8 mouse cellular contexts compared by ENCODE assay signal in the genomic region with DNA sequence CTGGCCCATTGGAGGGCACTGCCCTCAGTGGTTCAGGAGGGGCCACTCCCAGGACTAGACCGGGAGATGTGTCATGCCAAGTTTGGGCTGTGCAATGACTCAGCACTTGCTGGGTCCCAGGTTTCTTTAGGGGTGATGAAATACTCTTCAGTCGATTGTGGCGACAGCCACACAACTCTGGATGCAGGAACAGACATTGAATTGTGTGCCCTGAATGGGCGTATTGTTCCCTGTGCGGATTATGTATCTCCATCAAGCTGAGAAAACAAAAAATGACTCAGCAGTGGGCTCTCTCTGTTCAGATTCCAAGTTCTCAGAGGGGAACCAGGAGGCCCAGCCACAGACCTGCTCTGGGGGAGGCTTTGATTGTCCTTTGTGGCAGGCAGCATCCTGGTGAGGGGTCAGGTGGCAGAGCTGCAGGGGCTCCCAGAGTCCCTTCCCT. TPM values are rescaled to one million over a fixed set of nuclear protein-coding genes. Genes with fewer than 3 reads are reported as not detected.
DNase-seq lines count a peak whose midpoint lies in the region; ATAC-seq and TF ChIP-seq lines count a peak whose summit lies in the region.

No protein-coding gene starts in this region.

- TF ChIP-seq CTCF in E14TG2a.4 (conservative IDR thresholded peaks at IDR 0.05; ENCODE audit: low read length): no peak

- peaks cover 38% of the 10 kb centered on the region for H3K36me3 ChIP-seq in E14TG2a.4 (ENCODE audit: insufficient read depth, low read length)
- H3K36me3 ChIP-seq in embryonic facial prominence, embryonic 10.5 days (replicated peaks): peaks cover 32% of the 10 kb centered on the region
- H3K36me3 ChIP-seq in liver, embryonic 16.5 days (ENCODE audit: control insufficient read depth, insufficient read depth): peaks cover 4% of the 10 kb centered on the region; the same call in 1 of the 2 replicates

- WGBS in embryonic facial prominence, embryonic 10.5 days: 39% methylated on average over 5 of the region's 5 CpGs
- 61% methylated on average over 5 of the region's 5 CpGs for WGBS in liver, embryonic 16.5 days (ENCODE audit: insufficient replicate concordance)

- peak; percentile 30 for DNase-seq in embryo, embryonic 11 days
- DNase-seq in embryo, embryonic 10 days (ENCODE audit: low spot score): no peak
- DNase-seq in embryonic facial prominence, embryonic 10.5 days (ENCODE audit: low spot score): no peak
- no peak for DNase-seq in kidney, postnatal 25 days
- no peak for DNase-seq in thymus, postnatal 10 days (ENCODE audit: low spot score in 2 of 2)
- DNase-seq in kidney, adult 8-10 months: no peak

- peak overlapping the region; percentile 17; the same call in 1 of the 2 replicates for H3K4me3 ChIP-seq in E14TG2a.4 (replicated peaks; ENCODE audit: low read length)
- H3K4me3 ChIP-seq in embryonic facial prominence, embryonic 10.5 days: no peak overlapping the region
- H3K4me3 ChIP-seq in liver, embryonic 16.5 days (ENCODE audit: low read depth, low read length): no peak overlapping the region

- 0 out of 2 replicates have a peak overlapping the region, but pooled peaks have one; percentile 4 for H3K27ac ChIP-seq in embryonic facial prominence, embryonic 10.5 days (replicated peaks)
- no peak overlapping the region for H3K27ac ChIP-seq in liver, embryonic 16.5 days (ENCODE audit: low read length)

- H3K4me2 ChIP-seq in liver, embryonic 16.5 days (ENCODE audit: low read depth, low read length): no peak overlapping the region

- no peak overlapping the region for H3K9ac ChIP-seq in liver, embryonic 16.5 days (ENCODE audit: low read depth, low read length)

- no peaks in the 10 kb centered on the region for H3K27me3 ChIP-seq in E14TG2a.4 (ENCODE audit: insufficient read depth, low read length)
- no peaks in the 10 kb centered on the region for H3K27me3 ChIP-seq in embryonic facial prominence, embryonic 10.5 days (replicated peaks; ENCODE audit: low read depth, poor library complexity, severe bottlenecking)
- H3K27me3 ChIP-seq in liver, embryonic 16.5 days (ENCODE audit: control insufficient read depth, insufficient read depth, low read depth, low read length): no peaks in the 10 kb centered on the region

- no peaks in the 10 kb centered on the region for H3K9me3 ChIP-seq in E14TG2a.4 (ENCODE audit: low read length)
- H3K9me3 ChIP-seq in embryonic facial prominence, embryonic 10.5 days: no peaks in the 10 kb centered on the region
- no peaks in the 10 kb centered on the region for H3K9me3 ChIP-seq in liver, embryonic 16.5 days (replicated peaks; ENCODE audit: control insufficient read depth, low read length)

- peak; percentile 39; the same call in 1 of the 2 replicates for ATAC-seq in liver, embryonic 16.5 days (ENCODE audit: low read depth)

- peaks cover 96% of the 10 kb centered on the region for H3K4me1 ChIP-seq in E14TG2a.4 (replicated peaks; ENCODE audit: low read depth, low read length)
- H3K4me1 ChIP-seq in embryonic facial prominence, embryonic 10.5 days: peaks cover 23% of the 10 kb centered on the region
- H3K4me1 ChIP-seq in liver, embryonic 16.5 days (ENCODE audit: control insufficient read depth, low read depth, low read length): no peaks in the 10 kb centered on the region; the same call in 1 of the 2 replicates

RNA-seq across cellular contexts. Expression of gene Iqck, which starts 27.6 kb away (rescaled TPM):
- polyA plus RNA-seq in embryonic facial prominence, embryonic 10.5 days (2016; fragmentation: Nextera tagmentation; extraction: Ambion mirVana): 2.7 and 3.1 TPM in 2 replicates
- 0.26 and 0.27 TPM in 2 replicates for polyA plus RNA-seq in liver, embryonic 16.5 days (2015; fragmentation: Nextera tagmentation; extraction: Ambion mirVana)

RNA-seq across cellular contexts. Expression of gene Knop1, which starts 28.1 kb away (rescaled TPM):
- polyA plus RNA-seq in embryonic facial prominence, embryonic 10.5 days (2016; fragmentation: Nextera tagmentation; extraction: Ambion mirVana): 161 and 162 TPM in 2 replicates
- polyA plus RNA-seq in liver, embryonic 16.5 days (2015; fragmentation: Nextera tagmentation; extraction: Ambion mirVana): 23.2 and 25.8 TPM in 2 replicates
